Mouse (Mus musculus) T-helper 2 cell (primary cell): ENCODE measurements around the gene Kif2a.

Experiments used
- in situ Hi-C: fragments of 300-600 bp; cut with MboI, MseI; formaldehyde crosslinking; loops from one replicate; pipeline ENCODE4 v1.15.1; 2025; ENCODE audit warnings: high pct_unique_total_duplicates

Kif2a gene

DNA sequence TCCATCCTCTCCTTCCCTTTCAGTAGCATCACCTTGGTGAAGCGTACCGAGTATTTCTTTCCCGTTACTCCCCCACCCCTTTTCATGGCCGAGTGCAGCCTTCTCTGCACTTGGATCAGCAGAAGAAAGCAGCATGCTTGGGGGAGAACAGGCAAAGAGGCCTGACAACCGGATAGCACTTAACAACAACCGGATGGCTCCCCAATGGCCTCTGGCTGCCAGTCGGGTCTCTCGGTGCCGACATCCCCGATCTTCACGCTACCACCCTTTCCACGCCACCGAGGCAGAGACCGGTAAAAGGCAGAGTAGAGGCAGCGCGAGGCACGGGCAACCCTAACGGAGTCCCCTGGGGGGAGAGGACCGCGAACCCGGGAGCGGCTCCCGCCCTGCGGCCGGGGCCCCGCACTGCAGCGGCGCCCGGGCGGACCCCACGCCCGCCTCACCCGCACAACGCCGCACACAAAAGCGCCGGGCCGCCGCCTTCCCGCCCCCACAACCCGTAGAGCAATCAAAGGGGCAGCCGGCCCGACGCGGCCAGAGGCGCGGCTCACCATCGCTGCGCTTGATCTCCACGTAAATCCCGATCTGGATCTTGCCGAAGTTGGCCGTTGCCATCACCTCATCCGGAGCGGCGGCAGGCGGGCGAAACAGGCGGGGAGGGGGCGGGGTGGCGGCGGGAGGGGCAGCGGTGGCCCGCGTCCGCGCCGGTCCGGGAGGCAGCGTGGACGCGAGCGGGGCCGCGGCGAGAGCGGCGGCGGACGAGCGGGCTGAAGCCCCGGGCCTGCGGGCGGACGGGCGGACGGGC lies at the start of gene Kif2a:
TSS of gene Kif2a (minus strand) at position 666 of the 805 bp plus-strand sequence.
- in situ Hi-C loops, result no loop called here

DNA sequence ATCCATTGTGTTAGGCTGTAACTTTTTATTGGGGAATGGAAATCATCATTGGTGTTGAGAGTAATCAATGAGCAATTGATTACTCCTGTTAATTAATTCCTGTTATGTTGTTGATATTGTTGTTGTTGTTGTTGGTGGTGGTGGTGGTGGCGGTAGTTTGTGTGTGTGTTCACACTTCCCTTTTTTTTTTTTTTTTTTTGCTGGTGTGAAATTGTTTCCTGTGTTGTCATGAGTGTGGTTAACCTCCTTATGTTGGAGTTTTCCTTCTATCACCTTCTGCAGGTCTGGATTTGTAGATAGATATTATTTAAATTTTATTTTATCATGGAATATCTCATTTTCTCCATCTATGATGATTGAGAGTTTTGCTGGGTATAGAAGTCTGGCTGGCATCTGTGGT lies 47.1 kb upstream of the Kif2a start:
- in situ Hi-C loops, result no loop called here

DNA sequence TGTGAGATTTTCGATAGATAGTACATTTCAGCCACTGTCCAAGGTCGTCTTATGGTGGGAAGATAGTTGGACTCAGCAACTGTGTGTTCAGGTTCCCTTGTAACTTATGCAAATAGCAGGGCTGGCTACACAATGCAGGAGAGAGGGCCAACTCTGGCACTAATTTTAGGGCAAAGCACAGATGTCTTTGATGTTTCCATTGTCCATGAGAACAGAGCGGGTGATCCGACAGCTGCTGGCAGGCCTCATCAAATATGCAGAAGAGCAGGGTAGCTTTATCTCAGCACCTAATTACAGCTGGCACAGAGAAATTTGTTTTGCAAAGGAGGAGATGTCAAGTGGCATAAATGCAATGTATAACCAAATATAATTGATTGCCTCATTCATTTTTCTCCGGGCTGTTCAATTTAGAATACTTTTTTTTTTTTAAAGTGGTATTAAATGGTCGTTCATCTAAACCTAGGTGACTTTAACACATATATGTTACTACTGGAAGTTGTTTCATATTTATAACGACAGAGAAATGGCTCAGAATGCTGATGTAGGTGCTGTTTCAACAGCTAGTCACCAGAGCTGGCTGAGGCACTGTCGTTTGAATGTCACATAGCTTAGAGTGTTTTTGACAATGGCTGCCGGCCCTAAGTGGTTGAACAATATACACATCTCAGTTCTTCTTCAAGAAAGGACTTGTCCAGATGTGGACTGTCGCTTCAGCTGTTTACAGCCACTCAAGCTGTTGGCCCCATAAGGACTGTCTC lies 43.4 kb upstream of the Kif2a start:
- in situ Hi-C loops, result no loop called here

DNA sequence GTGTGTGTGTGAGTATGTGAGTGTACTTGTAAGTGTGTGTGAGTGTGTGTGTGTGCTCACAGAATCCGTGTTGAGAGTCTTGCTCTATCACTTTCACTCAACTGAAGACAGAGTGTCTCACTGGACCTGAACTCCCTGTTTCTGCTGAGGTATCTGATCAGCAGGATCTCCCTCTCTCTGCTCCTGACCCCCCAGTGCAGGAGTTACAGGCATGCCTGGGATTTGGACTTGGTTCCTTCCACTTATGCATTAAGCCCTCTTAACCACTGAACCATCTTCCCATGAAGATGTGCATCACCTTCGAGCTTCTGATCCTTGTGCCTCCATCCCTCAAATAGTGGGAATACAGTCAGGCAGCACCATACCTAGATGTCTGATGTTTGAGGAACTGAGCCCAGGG lies 42.3 kb upstream of the Kif2a start:
- in situ Hi-C loops, result no loop called here

DNA sequence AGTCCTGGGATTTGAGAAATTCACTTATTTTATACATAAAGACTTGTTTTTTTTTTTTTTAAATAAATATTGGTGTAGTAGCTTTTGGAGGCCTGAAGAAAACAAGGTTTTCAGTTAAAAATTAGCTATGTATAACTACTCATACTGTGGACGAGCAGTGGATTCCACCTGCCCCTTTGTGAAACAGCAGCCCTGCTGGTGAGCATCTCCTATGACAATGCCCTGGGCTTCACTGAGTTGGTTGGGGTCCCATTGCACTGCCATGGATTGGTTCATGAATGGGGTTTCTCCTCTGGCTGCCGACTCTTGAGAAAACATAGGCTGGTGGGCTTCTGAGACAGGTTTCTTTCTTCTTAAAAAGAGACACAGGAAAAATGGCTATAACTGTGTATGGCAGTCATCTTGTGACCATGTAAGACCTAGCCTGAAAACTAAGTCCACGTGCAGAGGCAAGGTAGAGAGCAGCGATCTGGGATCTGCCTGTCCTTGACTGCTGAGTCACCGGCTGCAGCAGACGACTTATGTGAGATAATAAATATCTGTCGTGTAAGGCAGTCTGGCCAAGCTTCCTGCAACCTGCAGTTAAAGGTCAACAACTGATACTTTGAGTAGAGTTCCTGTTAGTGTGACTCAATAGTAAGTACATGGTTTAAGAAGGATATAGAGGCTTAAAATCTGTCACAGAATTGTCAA lies 41.3 kb upstream of the Kif2a start:
- in situ Hi-C loops, result no loop called here

DNA sequence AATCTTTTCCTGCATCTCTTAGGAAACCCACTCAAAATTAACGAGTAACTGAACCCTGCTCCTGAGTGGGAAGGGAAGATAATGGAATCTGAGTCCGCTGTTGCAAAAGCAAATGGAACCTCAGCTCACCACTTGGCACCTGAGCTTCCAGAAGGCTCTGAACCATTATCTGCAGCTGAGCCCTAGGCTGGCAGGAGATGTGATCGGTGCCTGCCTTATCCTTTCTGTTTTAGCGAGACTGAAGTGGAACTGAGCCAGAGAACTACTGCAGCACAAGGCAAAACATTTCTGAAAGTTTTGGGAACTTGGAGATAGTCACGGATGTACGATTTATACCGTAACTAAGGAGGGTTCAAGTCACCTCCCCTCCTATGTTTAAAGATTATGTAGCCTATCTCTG lies 38.2 kb upstream of the Kif2a start:
- in situ Hi-C loops, result no loop called here

DNA sequence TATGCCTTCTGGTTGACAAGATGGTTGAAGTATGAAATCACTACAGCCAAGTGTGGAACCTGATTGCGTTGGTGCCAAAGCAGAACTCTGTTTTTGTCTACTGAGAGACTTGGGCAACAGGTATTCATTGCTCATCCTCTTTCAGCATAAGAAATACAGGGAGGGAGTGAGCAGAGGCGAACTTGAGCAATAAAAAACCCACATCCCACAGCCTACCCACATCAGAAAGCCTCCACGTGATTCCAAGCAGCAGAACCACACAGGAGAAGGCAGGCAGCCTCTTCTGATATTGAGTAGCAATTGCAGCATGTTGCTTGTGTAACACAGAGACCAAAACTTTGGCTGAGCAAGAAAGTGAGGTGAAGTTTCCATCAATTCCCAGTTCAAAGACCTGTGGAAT lies 37.5 kb upstream of the Kif2a start:
- in situ Hi-C loops, result no loop called here

DNA sequence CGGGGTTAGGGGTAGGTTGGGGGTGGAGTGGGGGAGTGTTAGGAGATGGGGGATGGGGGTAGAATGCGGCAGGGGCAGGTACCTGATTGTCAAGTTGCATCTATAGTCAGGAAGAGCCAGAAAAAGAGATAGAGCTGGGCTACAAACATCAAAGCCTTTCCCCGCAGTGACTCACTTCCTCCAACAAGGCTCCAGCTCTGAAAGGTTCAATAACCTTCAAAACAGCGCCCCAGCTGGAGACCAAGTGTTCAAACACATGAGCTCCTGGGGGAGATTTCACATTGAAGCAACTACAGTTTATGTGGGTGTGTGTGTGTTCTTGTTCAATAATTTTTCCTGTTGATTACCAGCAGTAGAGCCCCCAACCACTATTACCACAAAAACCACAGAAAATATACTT lies 34.4 kb upstream of the Kif2a start:
- in situ Hi-C loops, result no loop called here

DNA sequence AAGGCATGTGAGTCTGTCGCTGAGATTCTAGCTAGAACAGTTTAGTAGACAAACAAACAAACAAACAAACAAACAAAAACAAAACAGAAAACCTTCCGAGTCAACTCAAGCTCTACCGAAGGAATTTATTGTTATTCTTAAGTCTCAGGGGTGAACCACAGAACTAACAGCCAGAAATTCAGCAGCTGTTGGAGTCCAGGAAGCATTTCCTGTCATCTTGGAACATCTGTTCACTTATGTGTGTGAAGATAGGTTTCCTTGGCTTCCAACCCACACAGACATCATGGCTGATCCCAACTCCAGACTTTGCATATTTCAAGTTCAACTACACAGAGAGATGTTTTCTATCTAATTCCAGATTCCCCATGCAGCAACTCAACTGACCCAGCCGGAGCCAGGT lies 32.6 kb upstream of the Kif2a start:
- in situ Hi-C loops, result no loop called here

DNA sequence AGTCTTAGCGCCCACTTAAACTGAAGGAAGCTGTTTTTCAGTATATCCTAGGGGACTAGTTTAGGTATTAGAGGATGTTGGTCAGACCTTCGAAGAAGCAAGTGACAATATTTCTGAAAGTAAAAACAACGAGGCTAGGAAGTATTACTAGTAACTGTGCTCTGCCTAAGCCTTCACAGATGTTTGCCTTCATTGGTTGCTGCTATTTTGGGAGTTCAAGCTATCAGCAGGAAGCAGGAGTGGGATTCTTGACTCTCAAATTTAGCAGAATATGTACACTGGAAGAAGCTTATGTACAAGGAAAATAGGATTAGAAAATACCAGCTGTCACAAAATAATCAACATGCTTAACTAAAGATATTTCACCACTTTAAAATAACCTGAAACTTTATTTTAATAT lies 29.4 kb upstream of the Kif2a start:
- in situ Hi-C loops, result no loop called here

DNA sequence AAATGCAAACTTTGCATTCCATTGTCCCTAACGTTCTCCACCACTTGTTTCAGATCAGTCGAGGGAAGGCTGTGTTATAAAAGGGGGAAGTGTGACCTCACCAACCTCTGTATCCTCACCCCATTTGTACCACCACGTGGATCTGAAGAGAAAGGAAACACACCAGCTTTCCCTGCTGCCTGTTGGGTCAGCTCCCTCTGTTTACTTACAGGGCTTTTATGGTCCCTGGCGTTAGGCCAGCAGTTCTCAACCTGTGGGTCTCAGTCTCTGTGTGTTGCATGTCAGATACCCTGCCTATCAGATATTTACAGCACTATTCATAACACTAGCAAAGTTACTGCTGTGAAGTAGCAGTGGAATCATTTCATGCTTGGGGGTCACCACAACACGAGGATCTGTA lies 22.3 kb upstream of the Kif2a start:
- in situ Hi-C loops, result loop anchor here (5.0 kb wide), 1 partner anchor 43 kb away; no protein-coding TSS in a partner anchor

DNA sequence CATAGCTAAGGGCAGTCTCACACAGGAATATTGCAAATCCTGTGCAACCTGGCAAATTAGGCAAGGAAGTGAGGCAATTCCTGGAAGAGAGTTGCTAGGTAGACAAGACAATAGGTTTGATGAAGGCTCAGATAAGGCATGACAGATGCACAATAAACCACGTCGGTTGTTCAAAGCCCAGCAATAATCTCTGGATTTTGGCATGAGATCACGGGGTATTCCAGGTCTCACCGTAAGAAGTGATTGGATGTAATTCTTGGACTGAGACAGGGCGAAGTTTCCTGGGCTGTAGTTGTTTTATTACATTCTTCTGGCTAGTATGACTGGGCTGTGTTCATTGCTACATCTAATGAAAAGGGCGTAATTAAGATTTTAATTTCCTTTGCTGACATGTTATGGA lies 20.6 kb upstream of the Kif2a start:
- in situ Hi-C loops, result loop anchor here (5.0 kb wide), 1 partner anchor 45 kb away; no protein-coding TSS in a partner anchor

DNA sequence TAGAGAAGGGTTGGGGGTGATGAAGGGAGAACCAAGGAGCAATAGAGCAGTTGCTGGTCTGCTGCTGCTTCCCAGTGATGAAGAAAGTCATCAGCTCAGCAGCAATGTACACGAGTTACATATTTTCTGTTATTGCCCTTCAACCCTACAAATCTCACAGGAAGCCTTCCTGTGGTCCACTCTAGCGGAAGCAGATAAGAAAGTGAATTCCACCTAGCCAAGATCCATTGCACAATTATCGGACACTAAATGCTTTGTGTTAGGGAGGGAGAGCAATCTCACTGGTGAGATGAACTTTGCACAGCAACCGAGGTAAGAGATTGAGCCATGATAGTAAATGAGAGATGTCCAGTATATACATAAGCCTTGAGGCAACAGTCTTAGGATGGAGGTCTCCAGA lies 17.6 kb upstream of the Kif2a start:
- in situ Hi-C loops, result loop anchor here (10.0 kb wide), 1 partner anchor 535 kb away; no protein-coding TSS in a partner anchor

DNA sequence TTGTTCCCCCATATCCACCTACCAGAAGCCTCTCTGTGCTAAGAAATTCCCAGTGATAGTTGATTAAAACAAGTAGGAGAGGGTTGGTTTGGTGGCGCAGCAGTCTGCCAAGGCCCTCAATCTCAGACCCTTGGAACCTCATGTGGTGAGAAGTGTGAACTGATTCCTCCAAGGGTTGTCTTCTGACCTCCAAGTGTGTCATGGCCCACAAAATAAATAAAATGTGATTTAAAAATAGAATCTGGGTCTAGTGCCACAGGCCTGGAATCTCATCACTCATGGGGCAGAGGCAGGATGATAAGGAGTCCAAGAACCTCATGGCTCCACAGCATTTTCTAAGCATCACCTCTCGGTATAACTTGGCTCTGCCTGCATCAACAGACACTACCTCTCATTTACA lies 16.4 kb upstream of the Kif2a start:
- in situ Hi-C loops, result loop anchor here (10.0 kb wide), 1 partner anchor 536 kb away; no protein-coding TSS in a partner anchor

DNA sequence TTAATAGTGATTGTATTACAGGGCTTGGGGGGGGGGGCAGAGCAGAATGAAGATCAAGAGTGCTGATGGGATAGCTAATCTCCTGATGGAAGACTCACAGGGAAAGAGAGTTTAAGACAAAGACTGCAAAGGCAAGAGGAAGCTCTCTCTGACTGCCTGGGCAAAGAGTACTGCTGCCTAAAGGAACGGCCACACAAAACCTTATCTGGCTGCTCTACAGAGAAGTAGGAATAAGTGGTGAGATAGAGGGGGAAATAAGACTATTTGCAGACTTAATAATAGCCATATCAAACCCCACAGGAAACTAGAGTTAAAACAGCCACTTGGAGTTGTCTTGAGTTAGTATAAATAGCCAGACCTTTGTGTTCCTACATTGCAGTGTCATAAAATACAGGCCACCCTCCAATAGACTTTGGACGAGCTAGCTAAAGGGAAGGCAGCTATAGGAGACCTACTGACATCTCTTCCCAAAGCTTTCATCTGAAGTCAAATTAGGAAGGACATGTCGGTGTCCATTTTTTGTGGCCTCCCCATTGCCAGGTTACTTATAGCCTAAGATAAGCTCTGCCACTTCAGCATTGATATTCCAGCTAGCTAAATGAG lies 13.7 kb upstream of the Kif2a start:
- in situ Hi-C loops, result loop anchor here (10.0 kb wide), 1 partner anchor 539 kb away; no protein-coding TSS in a partner anchor

DNA sequence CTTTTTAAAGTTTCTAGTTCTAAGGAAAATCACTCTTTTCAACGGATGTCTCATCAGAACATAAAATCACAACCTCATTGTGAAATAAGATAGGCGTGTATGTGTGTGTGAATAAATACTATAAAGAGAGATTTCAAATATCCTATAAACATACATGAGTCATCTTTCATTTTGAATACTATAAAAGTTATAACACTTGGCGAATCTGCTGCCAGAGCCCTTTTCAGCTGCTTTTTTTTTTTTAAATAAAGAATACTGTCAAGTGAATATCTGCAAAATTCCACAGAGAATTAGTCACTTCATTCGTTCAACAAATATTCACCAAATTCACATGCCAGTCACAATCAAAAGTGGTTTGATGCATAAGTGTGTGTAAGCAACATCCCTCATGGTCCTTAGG lies 13.2 kb upstream of the Kif2a start:
- in situ Hi-C loops, result loop anchor here (10.0 kb wide), 1 partner anchor 540 kb away; no protein-coding TSS in a partner anchor

DNA sequence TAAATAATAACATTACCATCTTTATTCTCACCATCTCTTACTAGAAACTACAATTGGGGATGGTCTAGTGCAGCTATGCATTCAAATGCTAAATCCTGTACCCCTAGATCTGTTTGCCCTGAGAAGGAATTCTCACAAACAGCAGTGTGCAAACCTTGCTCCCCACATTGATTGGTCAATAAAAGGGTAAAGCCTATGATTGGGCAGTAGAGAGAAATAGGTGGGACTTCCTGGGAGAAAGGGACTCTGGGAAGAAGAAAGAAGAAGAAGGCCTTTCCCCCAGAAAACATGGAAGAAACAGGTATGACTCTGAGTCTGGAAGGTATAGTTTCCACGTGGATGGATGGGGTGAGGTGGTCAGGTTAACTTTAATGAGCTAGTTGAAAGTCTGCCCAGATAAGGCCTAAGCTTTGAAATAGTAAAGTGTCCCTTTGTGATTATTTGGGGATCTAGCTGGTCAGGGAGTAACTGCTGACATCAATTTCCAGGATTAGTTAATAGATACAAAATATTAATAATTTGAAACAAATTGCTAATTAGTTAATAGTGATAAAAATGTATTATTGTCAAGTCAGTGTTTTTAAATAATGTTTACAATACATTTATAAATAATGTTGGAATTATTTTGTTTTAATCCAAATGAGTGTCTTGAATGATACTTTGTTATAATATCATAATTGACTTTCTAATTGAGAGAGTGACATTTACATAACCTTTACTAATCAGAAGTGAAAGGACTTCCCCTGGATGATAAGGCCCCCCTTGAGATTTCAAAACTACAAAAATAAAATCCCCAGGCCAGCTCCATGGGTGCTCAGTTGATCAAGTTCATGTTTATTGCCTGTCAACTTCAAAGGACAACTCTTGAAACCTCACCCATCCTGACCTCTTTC lies 12.3 kb upstream of the Kif2a start:
- in situ Hi-C loops, result loop anchor here (10.0 kb wide), 1 partner anchor 541 kb away; no protein-coding TSS in a partner anchor

DNA sequence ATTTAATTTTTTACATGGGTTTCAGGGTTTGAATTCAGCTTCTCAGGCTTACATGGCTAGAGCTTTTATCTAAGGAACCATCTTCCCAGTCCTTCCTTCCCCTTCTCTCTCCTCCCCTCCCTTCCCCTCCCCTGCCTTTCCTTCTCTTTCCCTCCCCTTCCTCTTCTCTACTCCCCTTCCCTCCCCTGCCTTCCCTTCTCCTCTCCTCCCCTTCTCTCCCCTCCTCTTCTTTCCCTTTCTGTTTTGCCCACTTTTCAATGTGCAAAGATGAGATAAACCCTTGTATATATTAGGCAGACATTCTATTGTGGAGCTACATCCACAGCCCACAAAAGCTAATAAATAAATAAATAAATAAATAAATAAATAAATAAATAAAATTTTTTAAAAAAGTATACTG lies 9.3 kb upstream of the Kif2a start:
- in situ Hi-C loops, result loop anchor here (10.0 kb wide), 1 partner anchor 544 kb away; no protein-coding TSS in a partner anchor

DNA sequence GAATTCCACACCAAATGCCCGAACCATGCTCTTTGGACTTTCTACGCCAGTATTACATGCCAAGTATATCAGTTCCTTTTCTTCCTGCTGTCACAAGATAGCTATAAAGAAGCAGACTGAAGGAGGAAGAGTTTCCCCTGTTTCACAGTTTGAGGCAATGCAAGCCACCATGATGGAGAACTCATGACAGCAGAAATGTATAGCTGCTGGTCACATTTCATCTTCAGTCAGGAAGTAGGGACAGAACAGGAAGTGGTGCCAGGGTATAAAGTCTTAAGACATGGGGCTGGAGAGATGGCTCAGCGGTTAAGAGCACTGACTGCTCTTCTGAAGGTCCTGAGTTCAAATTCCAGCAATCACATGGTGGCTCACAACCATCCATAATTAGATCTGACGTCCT lies 5.3 kb upstream of the Kif2a start:
- in situ Hi-C loops, result no loop called here

DNA sequence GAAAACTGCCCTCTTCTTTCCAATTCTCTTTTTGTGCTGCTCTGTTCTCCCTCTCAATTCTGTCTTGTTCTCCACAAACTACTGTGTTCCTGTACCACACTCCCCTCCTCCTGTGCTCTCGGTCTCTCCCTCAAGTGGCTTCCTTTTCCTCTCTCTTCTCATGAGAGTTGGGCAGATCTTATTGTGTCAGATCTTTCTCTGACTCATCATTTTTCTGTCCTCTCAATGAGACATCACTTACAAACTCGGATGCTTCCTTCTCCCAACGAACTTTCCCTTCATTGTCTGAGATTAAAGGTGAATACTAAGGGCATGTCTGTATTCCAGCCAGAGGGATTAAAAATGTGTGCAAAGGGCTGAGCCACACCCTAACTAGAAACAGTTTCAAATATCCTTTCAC lies 3.7 kb upstream of the Kif2a start:
- in situ Hi-C loops, result no loop called here
